Mouse (Mus musculus) CH12.LX (cell line): Measurements from ENCODE around the gene Nwd2. TPM values are rescaled to one million over a fixed set of nuclear protein-coding genes. Genes with fewer than 3 reads are reported as not detected.

ENCODE experiments used
- DNase-seq: peaks from one replicate; pipeline ENCODE4 v3.0.0-alpha.2; 2013; ENCODE audit errors: extremely low read depth
- H3K27ac ChIP-seq: 2 replicates; pipeline ENCODE4 v1.5.1; 2012; ENCODE audit warnings: low read depth, mild to moderate bottlenecking, control low read depth, moderate library complexity; ENCODE audit not compliant: insufficient read depth
- H3K27me3 ChIP-seq: replicated peaks from 2 replicates; pipeline ENCODE3; 2012; ENCODE audit warnings: inconsistent platforms
- H3K36me3 ChIP-seq, 2 experiments: replicated peaks in 1 of 2; 2 replicates each; pipeline versions ENCODE3 to v1.6.1; 2012; ENCODE audit warnings: inconsistent platforms in 1 of 2, low read length in 1 of 2, mild to moderate bottlenecking in 1 of 2, mixed read lengths in 1 of 2, moderate library complexity in 1 of 2; ENCODE audit not compliant: control insufficient read depth in 1 of 2, insufficient read depth in 1 of 2
- H3K4me1 ChIP-seq, 2 experiments: 2 replicates each; pipeline ENCODE4 v1.6.1; 2012; ENCODE audit warnings: inconsistent platforms in 1 of 2, moderate library complexity in 1 of 2; ENCODE audit not compliant: insufficient read depth in 2 of 2, control insufficient read depth in 1 of 2
- H3K4me2 ChIP-seq: 2 replicates; pipeline ENCODE4 v1.6.1; 2012; ENCODE audit warnings: low read depth, mild to moderate bottlenecking, control low read depth; ENCODE audit not compliant: poor library complexity, insufficient read depth, severe bottlenecking
- H3K4me3 ChIP-seq, 3 experiments: fragments of 150-350 bp in 1 of 3; sonication (generic) in 1 of 3; replicated peaks in 1 of 3; 2 replicates each; pipeline versions ENCODE3 to v1.5.1; 2011 to 2012; ENCODE audit warnings: low read depth in 2 of 3, low read length in 2 of 3, mild to moderate bottlenecking in 2 of 3, moderate library complexity in 2 of 3, control low read depth in 1 of 3, improper control_type of control experiment in 1 of 3, inconsistent platforms in 1 of 3, mixed read lengths in 1 of 3; ENCODE audit not compliant: poor library complexity in 1 of 3
- H3K79me2 ChIP-seq: replicated peaks from 2 replicates; pipeline ENCODE4 v1.6.1; 2012; ENCODE audit warnings: mild to moderate bottlenecking, moderate library complexity; ENCODE audit not compliant: control insufficient read depth, poor library complexity, insufficient read depth, severe bottlenecking; ENCODE audit errors: extremely low read depth
- H3K9ac ChIP-seq: 2 replicates; pipeline ENCODE4 v1.6.1; 2012; ENCODE audit warnings: low read depth, mild to moderate bottlenecking, control low read depth, moderate library complexity; ENCODE audit not compliant: insufficient read depth
- H3K9me3 ChIP-seq: replicated peaks from 2 replicates; pipeline ENCODE3; 2012; ENCODE audit warnings: low read length, inconsistent platforms, mixed read lengths
- CHD2 ChIP-seq: IDR thresholded peaks from 2 replicates; pipeline ENCODE4 v1.6.1; 2011; ENCODE audit warnings: low read length, improper control_type of control experiment
- CTCF ChIP-seq, 2 experiments: IDR thresholded peaks in 1 of 2; conservative IDR thresholded peaks in 1 of 2; 2 replicates each; pipeline ENCODE4 v1.5.1; 2011 to 2012; ENCODE audit warnings: low read depth in 2 of 2, low read length in 2 of 2, improper control_type of control experiment in 1 of 2, inconsistent platforms in 1 of 2, mild to moderate bottlenecking in 1 of 2, moderate library complexity in 1 of 2
- IRF4 ChIP-seq: IDR thresholded peaks from 2 replicates; pipeline ENCODE4 v1.6.1; 2014; ENCODE audit warnings: low read depth, mild to moderate bottlenecking, inconsistent platforms, low read length, improper control_type of control experiment
- MAFK ChIP-seq: IDR thresholded peaks from 2 replicates; pipeline ENCODE4 v1.6.1; 2011; ENCODE audit warnings: low read length, improper control_type of control experiment; ENCODE audit not compliant: insufficient replicate concordance
- MEF2A ChIP-seq: IDR thresholded peaks from 2 replicates; pipeline ENCODE4 v1.6.1; 2014; ENCODE audit warnings: low read depth, mild to moderate bottlenecking, inconsistent platforms, low read length, improper control_type of control experiment, borderline replicate concordance
- MXI1 ChIP-seq: IDR thresholded peaks from 2 replicates; pipeline ENCODE4 v1.6.1; 2011; ENCODE audit warnings: mild to moderate bottlenecking, low read depth, low read length, improper control_type of control experiment
- MYC ChIP-seq: IDR thresholded peaks from 2 replicates; pipeline ENCODE4 v1.6.1; 2011; ENCODE audit warnings: low read depth, mild to moderate bottlenecking, improper control_type of control experiment, low read length
- NRF1 ChIP-seq: IDR thresholded peaks from 2 replicates; pipeline ENCODE4 v1.6.1; 2014; ENCODE audit warnings: low read depth, mild to moderate bottlenecking, inconsistent platforms, low read length, improper control_type of control experiment, moderate library complexity
- POLR2AphosphoS2 ChIP-seq: IDR thresholded peaks from 2 replicates; pipeline ENCODE4 v1.6.1; 2011; ENCODE audit warnings: low read depth, low read length, improper control_type of control experiment
- RCOR1 ChIP-seq: conservative IDR thresholded peaks from 2 replicates; pipeline ENCODE4 v1.6.1; 2012; ENCODE audit warnings: low read depth, mild to moderate bottlenecking, inconsistent platforms, low read length, improper control_type of control experiment
- SIN3A ChIP-seq: IDR thresholded peaks from 2 replicates; pipeline ENCODE4 v1.6.1; 2012; ENCODE audit warnings: low read length, improper control_type of control experiment, inconsistent platforms
- TBP ChIP-seq: conservative IDR thresholded peaks from 2 replicates; pipeline ENCODE4 v1.6.1; 2011; ENCODE audit warnings: low read depth, low read length, improper control_type of control experiment
- TCF12 ChIP-seq: IDR thresholded peaks from 2 replicates; pipeline ENCODE4 v1.6.1; 2014; ENCODE audit warnings: low read depth, mild to moderate bottlenecking, inconsistent platforms, low read length, improper control_type of control experiment
- USF1 ChIP-seq: IDR thresholded peaks from 2 replicates; pipeline ENCODE4 v1.6.1; 2014; ENCODE audit warnings: low read depth, mild to moderate bottlenecking, inconsistent platforms, low read length, improper control_type of control experiment
- ZC3H11A ChIP-seq: IDR thresholded peaks from 2 replicates; pipeline ENCODE4 v1.6.1; 2012; ENCODE audit warnings: low read depth, mild to moderate bottlenecking, inconsistent platforms, low read length, improper control_type of control experiment
- ZKSCAN1 ChIP-seq: IDR thresholded peaks from 2 replicates; pipeline ENCODE4 v1.6.1; 2012; ENCODE audit warnings: low read depth, inconsistent platforms, low read length, improper control_type of control experiment, borderline replicate concordance
- dilution Hi-C: fragments of 300-500 bp; cut with MboI; formaldehyde crosslinking; loops from 2 replicates; pipeline ENCODE4 v1.14.3; 2020; ENCODE audit warnings: low sequenced_read_pairs; ENCODE audit not compliant: extremely low pct_unique_long_range_greater_than_20kb, extremely low pct_ligation_motif_present
- in situ Hi-C: fragments of 300-500 bp; cut with MboI; formaldehyde crosslinking; loops from 3 replicates; pipeline ENCODE4 v1.14.3; 2019; ENCODE audit warnings: low sequenced_read_pairs, low pct_ligation_motif_present, low pct_unique_long_range_greater_than_20kb, mixed read lengths
- polyA plus RNA-seq: library from polyadenylated mRNA; unstranded; fragments of >175 nt; gene quantifications from 2 replicates; pipeline ENCODE4 v1.2.1, GENCODE M21; 2012; ENCODE audit warnings: low read depth; ENCODE audit not compliant: insufficient read length
- total RNA-seq, 2 experiments: library from RNA; depleted of rRNA; stranded (reverse); fragments of 300-350 nt in 1 of 2; fragments of >200 nt in 1 of 2; gene quantifications; 2 replicates each; pipeline ENCODE4 v1.2.3; 2012 to 2014

Nwd2 gene
- total and polyA plus RNA-seq, 3 experiments = not detected

- Histone ChIP-seq H3K9me3 (no peaks in the 10 kb centered on the region), H3K27ac (no peak overlapping the region), H3K9ac (no peak overlapping the region), H3K27me3 (no peaks in the 10 kb centered on the region), H3K4me1 (peaks cover 5 to 24% of the 10 kb centered on the region in 2 experiments; a peak in 2 of 4 replicates), H3K36me3 (no peaks in the 10 kb centered on the region), H3K4me2 (no peak overlapping the region), H3K79me2 (no peaks in the 10 kb centered on the region), H3K4me3 (no peak overlapping the region)
- DNase-seq = no peak
- in situ Hi-C loops = no loop called here
- dilution Hi-C loops = no loop called here
- TF ChIP-seq ZC3H11A (no peak), MYC (no peak), ZKSCAN1 (no peak), POLR2AphosphoS2 (no peak), MEF2A (no peak), MAFK (no peak)
Observed at GRCm38 (mm10) chr5:63768220-63768619, 119.3 kb downstream of the Nwd2 start.

GRCm38 (mm10) chr5:63772971-63773370 lies 124.1 kb downstream of the Nwd2 start:
- Histone ChIP-seq H3K4me2 (no peak overlapping the region), H3K4me3 (no peak overlapping the region), H3K27ac (no peak overlapping the region), H3K27me3 (no peaks in the 10 kb centered on the region), H3K9me3 (no peaks in the 10 kb centered on the region), H3K36me3 (no peaks in the 10 kb centered on the region), H3K79me2 (no peaks in the 10 kb centered on the region), H3K4me1 (peaks cover 3 to 6% of the 10 kb centered on the region in 2 experiments; a peak in 2 of 4 replicates), H3K9ac (no peak overlapping the region)
- no peak for DNase-seq
- in situ Hi-C loops = no loop called here
- TF ChIP-seq SIN3A (no peak), MXI1 (no peak), NRF1 (no peak), ZKSCAN1 (no peak), MAFK (no peak), CTCF (conservative IDR thresholded peaks at IDR 0.05 in 1 of 2, IDR thresholded peaks at IDR 0.05 in 1 of 2; ENCODE audit: low read depth in 2 of 2, low read length in 2 of 2) (no peak), USF1 (no peak), RCOR1 (no peak), TBP (no peak), CHD2 (no peak), IRF4 (no peak), POLR2AphosphoS2 (no peak), TCF12 (no peak)
- dilution Hi-C loops = no loop called here
